Comparison of ENCODE assay signal across 8 mouse cellular contexts in genomic region chr5:122849521-122850318, GRCm38 (mm10). TPM values are rescaled to one million over a fixed set of nuclear protein-coding genes. Genes with fewer than 3 reads are reported as not detected.
DNase-seq lines count a peak whose midpoint lies in the region; ATAC-seq and TF ChIP-seq lines count a peak whose summit lies in the region.

TSS of gene Rnf34 (plus strand) at chr5:122850048.

- H3K36me3 ChIP-seq in megakaryocyte, embryonic 14.5 days (replicated peaks; ENCODE audit: low read length) = peaks cover 3% of the 10 kb centered on the region

- H3K27ac ChIP-seq in cortical plate, adult 2 months (ENCODE audit: insufficient read depth, low read length) = peak within 1 kb of the TSS; percentile 90

- TF ChIP-seq CTCF in cortical plate, adult 2 months (IDR thresholded peaks at IDR 0.05; ENCODE audit: extremely low read depth, insufficient read depth, low read length) = no peak

- DNase-seq in gastrocnemius, adult 8-10 months (ENCODE audit: low spot score in 2 of 2) = peak; percentile 94 to 97
- peak; percentile 79 for DNase-seq in hindlimb bud, embryonic 11.5 days (ENCODE audit: extremely low spot score, low read depth, low spot score)
- peak; percentile 94 to 98 for DNase-seq in left cerebral cortex, adult 8-10 months (ENCODE audit: low spot score in 2 of 2)
- DNase-seq in right cerebral cortex, postnatal 10 days (ENCODE audit: low spot score in 2 of 2) = peak; percentile 99
- DNase-seq in urinary bladder, postnatal 25 days (ENCODE audit: low spot score) = peak; percentile 89

- H3K27me3 ChIP-seq in megakaryocyte, embryonic 14.5 days (replicated peaks) = no peaks in the 10 kb centered on the region

- TF ChIP-seq POLR2A in cortical plate, adult 2 months (IDR thresholded peaks at IDR 0.05; ENCODE audit: extremely low read depth, insufficient read depth, low read length) = peak; percentile 99

- H3K9me3 ChIP-seq in megakaryocyte, embryonic 14.5 days = no peaks in the 10 kb centered on the region

- ATAC-seq in activated CD4-positive, CD25-positive, alpha-beta regulatory T cell, adult 4 months = peak; percentile 95

- peaks cover 5% of the 10 kb centered on the region; the same call in 1 of the 2 replicates for H3K4me1 ChIP-seq in cortical plate, adult 2 months (ENCODE audit: control insufficient read depth, insufficient read depth, low read length)
- H3K4me1 ChIP-seq in megakaryocyte, embryonic 14.5 days = peaks cover 47% of the 10 kb centered on the region

- H3K4me3 ChIP-seq in cortical plate, adult 2 months (ENCODE audit: insufficient read depth, low read length) = peak within 1 kb of the TSS; percentile 94
- peak within 1 kb of the TSS; percentile 97 for H3K4me3 ChIP-seq in megakaryocyte, embryonic 14.5 days (replicated peaks)

RNA-seq across cellular contexts. Expression of gene Rnf34, which starts in this region (rescaled TPM):
- polyA plus RNA-seq in activated CD4-positive, CD25-positive, alpha-beta regulatory T cell, adult 4 months (2017; shearing (Covaris generic)) = 10 to 100 TPM; 18.1 to 25.7 TPM
- 35.8 and 38.1 TPM in 2 replicates for polyA plus RNA-seq in cortical plate, adult 2 months (2012; rRNA removed)
- 10 to 100 TPM; 19.5 to 28.2 (median 20.1) TPM for total RNA-seq in gastrocnemius, adult 8-10 months (2022)
- 10 to 100 TPM; 52.6 to 75.9 (median 58.6) TPM for total RNA-seq in left cerebral cortex, adult 8-10 months (2022)
- polyA plus RNA-seq in megakaryocyte, embryonic 14.5 days (2012; ENCODE audit: insufficient read depth, low replicate concordance) = 8.3 TPM in 1 of 2 replicates, not detected in the other

Comparison
In these comparisons a context has a peak if more than half of its experiments do, and no peak if none do; other contexts are left out.
1. Peak in every context shown above with its lines: DNase-seq, ATAC-seq, H3K4me3 ChIP-seq and H3K27ac ChIP-seq.